Mouse (Mus musculus) 416B (cell line): ENCODE data around the gene Sdk2.

Source experiments
- DNase-seq: peaks from one replicate; pipeline ENCODE4 v3.0.0; 2011; ENCODE audit warnings: low read depth

Sdk2 gene

DNA sequence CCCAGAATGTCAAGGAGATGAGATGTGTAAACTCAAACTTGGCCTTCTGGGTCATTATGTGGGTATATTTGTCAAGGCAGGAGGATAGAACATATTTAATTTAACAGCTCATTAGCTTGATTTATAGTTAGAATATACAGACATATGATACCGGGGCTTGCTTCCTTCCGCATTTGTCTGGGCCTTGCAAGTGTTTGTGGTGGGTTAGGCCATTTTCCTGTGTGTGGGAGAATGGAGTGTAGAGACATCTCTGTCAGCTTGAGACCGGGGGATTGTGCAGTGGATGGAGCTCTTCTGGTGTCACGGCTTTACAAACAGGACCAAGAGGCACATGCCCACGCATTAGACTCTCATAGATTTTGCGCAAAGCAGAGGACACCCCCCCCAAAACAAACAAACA lies 235.2 kb downstream of the Sdk2 start:
- DNase-seq, result no peak

DNA sequence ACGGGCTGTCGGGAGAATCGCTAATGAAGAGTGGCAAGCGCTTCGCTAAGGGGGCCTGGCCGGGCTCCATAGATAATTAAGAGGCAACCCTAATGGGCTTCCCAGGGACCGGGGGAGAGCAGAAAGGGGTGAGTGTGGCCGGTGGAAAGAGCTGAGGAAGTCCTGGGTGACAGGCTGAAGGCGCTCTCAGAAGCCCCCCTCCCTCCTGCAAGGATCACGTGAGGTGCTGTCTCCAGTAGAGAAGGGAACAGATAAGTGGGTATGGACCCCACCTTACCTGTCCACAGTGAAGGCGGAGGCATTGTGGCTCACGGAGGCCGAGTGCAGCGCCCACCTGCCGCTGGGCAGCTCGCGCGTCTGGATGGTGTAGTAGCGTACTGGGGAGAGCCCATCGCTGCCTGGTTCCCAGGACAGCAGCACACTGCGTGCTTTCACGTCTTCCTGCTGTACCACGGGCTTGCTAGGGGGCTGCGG lies 238.7 kb downstream of the Sdk2 start:
- DNase-seq, result no peak

DNA sequence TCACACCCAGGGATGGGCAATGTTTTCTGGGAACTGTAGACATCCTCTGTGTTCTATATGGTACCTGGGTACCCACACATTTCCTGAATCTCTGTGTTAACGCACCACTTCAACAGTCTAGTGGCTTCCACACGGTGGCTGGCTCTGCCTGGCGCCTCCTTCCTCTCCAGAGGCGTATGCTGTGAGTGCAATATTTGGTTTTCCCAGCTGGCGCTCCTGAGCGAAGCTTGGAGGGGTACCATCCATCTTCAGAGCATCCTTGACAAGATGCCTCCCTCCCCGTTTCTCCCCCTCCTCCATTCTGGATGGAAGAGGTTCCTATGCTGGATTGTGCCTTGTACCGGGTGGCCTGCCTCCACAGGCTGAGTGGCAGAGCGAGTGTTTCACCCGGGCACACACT lies 246.8 kb downstream of the Sdk2 start:
- DNase-seq, result no peak

DNA sequence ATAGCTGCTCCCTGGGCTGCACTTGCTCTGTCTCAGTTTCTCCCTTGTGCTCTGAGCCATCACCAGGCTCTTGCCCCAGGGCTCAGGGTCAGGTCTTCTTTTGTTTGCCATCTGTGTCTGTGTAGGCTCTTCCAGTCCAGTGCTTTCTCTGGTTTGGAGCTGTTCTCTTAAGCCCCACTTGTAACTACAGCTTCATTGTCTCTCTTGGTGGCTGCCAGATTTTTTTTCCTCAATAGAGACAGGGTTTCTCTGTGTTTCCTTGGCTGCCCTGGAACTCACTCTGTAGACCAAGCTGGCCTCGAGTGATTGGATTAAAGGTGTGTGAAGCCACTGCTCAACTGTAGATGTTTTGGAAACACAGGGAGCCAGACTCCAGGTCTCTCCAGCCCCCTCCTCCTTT lies 247.8 kb downstream of the Sdk2 start:
- no peak for DNase-seq

DNA sequence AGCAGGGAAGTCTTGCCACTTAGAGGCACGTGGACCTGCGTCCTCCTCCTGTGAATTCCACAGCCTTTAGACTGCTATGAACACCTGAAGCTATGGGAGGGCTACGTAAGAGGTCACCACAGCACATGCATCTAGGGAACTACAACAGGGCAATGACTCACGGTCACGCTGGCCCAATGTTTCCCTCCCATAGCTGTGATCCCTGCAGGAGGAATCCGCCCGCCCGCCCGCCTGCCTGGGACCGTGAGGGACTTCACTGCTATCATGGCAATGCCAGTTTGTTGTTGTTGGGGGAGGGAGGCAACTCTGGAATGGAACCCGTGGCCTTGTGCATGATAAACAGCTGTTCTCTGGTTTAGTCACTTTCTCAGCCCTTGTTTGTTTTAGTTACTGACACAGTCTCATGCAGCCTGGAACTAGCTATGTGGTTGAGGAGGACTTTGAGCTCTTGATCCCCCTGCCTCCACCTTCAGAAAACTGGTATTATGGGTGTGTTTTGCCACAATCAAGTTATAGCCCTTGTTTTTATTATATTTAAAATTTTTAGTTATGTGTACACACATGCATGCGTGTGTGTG lies 249.8 kb downstream of the Sdk2 start:
- DNase-seq, result no peak

DNA sequence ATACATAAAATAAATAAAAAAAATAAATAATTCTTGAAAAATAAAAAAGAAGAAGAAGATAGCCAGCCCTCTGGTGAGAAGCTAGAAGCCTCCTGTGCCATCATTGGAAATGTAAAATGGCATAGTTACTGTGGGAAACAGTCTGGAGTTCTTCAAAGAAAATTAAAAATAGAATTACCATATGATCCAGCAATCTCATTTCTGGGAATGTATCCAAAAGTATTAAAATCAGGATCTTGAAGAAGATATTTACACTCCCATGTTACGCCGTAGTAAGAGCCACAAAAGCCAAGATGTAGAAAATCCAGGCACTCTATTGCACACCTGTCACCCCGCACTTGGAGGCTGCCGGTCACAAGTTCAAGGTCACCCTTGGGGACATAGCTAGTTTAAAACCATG lies 250.4 kb downstream of the Sdk2 start:
- DNase-seq, result no peak

DNA sequence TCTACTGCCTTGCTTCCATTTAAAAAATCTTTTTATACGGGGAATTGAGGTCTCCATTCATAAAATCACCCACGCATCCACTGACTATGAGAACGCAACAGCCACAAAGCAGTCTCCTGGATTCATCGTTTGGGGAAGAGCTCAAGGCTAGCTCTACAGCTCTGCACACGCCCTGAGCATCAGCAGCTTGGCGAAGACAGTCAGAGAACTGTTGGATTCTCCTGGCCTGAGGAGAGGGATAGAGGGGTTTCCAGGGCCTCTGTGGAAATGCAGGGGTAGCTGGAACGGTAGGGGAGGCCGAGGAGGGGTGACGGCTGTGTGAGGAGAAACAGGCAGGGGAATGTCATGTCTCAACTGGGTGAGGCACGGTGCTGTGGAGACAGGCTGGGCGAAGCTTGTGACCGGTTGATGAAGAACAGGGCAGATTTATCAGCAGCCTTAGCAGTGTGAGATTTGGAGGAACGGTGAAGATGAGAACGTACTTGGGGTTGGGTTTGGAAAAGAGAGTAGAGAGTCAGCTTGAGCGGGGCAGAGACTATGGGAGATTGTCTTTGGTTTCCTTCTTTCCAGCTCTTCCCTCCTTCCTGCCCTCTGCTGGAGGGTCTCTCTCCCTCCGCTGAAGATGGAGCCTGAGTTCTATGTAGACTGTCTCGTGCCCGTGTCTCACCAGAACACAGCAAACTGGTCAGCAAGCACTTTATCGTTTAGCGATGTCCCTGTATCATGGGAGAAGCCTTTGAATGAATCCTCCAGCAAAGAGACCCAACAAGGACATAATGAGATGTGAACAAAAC lies 255.1 kb downstream of the Sdk2 start:
- DNase-seq, result no peak

DNA sequence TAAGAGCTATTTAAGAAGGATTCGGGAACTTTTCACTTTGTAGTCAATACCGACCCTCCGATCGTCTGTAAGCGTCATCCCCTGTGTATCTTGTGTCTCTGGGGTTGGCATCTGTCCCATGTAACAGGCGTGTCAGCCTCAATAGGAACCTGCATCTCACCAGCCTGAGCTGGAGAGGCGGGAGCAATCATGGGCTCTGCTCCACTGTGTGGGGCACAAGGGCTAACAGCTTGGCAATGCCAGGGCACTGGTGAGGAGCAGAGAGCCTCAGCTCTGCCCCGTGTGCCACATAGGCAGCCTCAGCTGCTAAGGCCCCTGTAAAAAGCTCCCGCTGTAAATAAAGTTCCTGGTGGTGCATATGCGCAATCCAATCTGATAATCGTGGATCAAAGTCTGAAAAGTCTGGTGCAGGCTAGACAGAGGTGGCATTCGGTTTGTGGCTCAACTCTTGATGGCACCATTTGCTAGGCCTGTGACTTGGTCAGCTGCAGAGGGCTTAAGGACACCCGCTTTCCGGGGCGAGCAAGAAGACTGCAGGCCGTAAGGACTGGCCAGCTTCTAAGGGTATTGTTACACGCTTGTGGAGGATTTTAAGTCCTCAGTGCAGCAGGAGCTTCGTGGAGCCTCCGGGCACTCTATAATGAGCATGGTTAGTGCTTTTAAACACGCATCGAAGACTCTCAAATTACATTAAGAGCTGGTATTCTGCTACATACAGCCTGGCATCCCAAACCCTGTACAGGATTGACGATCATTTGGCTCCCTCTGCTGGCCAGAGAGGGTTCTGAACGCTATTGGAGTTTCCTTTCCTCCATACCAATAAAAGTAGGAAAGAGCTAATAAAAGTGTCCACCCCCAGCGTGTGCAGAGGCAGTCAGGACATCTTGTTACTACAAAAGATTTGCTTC lies 256.0 kb downstream of the Sdk2 start:
- peak; percentile 78 for DNase-seq

DNA sequence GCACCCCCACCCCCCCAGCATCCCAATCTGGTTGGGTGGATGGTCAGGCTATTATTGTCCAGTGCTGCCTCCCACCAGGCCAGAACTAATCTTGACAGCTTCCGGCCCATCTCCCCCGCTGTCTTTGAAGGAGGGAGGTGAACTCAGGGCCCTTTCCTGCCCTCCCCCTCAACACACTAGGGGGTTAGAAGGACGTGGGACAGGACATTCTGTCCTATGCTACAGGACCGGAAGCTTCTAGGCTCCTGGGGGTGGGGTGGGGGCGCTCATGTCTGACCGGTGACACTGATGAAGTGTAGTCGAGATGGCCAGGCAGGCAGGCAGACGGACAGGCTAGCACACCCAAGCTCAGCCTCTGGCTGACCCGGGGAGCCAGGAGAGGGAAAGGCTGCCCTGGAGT lies 259.8 kb downstream of the Sdk2 start:
- no peak for DNase-seq

DNA sequence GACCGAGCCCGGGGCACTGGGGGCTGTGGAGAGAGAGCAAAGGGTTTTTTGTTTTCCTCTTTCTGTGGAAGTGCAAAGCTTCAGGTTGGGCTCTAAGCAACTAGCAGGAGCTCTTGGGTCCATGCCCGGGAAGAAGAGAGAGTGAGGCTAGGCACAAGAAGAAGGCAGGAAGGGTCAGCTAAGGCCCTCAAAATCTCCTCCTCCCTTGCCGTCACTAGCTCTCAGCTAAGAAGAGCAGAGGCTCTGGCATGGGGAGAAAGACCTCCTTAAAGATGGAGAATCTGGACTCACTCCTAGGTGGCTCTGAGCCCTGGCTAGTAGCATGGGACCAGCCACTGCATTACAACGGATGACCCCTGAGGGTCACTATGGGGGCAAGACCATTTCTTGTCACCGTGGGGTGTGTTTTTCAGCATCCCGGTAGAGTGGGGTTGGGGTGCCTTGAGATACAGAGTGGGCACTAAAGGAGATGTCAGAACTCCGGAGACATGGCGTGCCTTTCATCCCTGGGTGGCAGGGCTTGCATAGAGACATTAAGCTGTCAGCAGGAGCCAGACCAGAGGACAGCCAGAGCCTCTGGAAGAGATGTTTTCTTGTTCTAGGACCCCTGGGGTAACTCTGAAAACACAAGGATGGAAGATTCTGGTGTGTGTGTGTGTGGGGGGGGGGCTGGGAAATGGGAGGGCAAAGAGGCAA lies 260.3 kb downstream of the Sdk2 start:
- no peak for DNase-seq

DNA sequence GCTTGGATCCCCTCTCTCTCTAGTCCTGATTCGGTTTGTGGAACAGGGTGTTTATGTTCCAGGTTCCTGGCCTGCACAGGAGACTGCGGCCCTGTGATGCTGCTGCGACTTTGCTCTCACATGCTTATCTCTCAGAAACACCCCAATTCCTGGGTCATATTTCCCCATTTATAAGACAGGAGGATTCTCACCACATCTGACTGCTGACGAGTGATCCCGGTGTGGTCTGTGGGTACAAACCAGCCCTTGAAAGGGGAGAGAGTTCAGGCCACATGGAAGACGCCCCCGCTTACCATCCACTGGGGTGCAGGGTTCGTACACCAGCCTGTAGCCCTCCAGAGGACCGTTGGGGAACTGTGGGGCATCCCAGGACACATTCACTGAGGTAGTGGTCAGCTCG lies 260.9 kb downstream of the Sdk2 start:
- peak; percentile 75 for DNase-seq

DNA sequence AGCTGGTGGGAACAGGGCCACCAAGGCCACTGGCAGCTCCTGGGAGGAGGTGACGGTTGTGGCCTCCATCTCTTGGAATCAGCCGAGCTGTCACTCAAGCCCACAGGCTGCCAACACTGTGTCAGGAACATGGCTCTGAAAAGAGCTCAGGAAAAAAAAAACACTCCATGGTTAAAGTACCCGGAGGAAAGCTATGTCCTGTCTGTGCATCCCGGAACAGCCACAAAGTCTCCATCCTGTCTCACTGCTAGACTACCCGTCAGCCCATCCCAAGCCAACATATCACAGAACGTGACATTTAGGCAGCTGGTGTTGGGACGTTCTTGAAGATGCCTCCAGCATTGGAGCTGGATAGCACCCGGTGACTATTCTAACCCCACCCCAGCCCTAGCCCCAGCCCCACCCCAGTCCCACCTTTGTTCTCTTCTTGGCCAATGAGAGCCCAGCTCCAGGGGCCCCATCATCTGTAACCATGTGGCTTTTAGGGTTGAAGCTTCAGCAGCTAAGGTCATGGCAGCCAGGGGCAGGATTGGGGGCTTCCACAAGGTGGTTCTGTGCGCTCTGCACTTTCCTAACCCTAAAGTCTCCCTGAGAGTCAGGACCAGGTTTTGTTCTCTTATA lies 263.4 kb downstream of the Sdk2 start:
- DNase-seq, result peak; percentile 53

DNA sequence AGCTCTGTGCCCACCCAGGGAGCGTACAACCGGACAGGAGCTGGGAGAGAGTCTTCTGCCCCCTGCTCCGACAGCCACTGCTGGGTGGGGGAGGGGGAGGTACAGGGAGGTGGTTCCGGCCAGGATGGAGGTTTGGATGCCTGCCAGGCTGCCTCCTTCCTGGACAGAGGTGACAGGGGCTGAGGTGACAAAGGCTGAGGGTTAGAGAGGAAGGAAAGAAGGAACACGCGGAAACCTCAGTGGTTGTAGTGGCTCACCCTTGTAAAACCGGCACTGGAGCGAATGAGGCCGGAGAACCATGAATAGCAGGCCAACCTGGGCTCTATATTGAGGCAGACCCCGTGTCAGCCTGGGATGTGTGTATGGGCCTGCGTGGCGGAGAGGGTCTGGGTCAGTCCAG lies 264.4 kb downstream of the Sdk2 start:
- DNase-seq, result peak; percentile 95

DNA sequence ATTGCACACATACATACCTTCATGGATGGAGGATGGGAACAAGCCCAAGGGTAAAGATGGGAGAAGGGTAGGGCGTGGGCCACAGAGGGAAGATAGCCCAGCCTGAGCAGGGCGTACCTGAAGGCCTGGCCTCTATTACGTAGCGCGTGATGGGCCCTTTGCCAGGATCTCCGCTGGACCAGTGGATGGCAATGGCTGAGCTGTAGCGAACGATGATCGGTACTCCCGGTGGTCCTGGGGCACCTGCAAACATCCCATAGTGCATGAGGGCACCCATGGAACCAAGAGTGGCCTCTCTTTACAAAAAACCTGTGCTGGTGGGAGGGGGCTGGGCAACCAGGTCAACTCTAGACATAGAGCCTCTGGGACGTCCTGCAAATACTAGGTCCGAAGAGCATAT lies 266.8 kb downstream of the Sdk2 start:
- DNase-seq, result no peak

DNA sequence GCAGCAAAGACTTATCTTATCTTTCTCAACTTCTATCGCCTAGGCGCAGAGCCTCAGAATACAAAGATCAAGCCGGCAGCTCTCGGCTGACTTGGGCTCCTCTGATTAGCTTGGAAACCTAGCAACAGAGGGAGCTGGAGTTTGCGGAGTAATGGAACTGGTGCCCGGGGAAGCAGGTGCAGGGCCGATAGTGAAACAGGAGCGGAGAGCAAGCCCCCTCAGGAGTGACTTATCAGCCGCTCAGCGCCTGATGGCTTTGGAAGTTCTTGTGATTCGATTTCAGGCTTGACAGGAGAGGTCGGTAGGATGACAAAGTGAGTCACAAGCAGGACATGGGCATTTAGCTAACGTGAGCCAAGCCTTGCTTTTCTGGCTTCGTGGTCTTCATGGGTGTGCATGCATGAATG lies 267.8 kb downstream of the Sdk2 start:
- no peak for DNase-seq

DNA sequence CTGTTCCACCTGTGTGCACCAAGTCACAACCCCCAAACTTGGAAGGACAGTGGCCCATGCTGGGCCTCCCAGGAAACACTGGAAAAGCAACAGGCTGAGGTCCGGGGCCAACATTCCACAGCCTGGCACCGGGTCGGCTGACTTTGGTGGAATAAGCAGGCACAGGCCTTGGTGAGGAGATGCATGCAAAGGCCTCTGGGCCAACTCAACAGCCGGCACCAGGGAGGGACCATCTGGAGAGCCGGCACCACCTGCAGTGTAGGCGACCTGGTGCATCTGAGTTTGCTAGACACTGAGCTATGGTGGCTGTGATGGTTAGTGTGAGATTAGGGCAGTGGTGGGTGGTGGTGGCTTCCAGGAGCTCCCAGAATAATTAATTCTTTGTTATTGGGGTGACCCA lies 268.8 kb downstream of the Sdk2 start:
- no peak for DNase-seq

DNA sequence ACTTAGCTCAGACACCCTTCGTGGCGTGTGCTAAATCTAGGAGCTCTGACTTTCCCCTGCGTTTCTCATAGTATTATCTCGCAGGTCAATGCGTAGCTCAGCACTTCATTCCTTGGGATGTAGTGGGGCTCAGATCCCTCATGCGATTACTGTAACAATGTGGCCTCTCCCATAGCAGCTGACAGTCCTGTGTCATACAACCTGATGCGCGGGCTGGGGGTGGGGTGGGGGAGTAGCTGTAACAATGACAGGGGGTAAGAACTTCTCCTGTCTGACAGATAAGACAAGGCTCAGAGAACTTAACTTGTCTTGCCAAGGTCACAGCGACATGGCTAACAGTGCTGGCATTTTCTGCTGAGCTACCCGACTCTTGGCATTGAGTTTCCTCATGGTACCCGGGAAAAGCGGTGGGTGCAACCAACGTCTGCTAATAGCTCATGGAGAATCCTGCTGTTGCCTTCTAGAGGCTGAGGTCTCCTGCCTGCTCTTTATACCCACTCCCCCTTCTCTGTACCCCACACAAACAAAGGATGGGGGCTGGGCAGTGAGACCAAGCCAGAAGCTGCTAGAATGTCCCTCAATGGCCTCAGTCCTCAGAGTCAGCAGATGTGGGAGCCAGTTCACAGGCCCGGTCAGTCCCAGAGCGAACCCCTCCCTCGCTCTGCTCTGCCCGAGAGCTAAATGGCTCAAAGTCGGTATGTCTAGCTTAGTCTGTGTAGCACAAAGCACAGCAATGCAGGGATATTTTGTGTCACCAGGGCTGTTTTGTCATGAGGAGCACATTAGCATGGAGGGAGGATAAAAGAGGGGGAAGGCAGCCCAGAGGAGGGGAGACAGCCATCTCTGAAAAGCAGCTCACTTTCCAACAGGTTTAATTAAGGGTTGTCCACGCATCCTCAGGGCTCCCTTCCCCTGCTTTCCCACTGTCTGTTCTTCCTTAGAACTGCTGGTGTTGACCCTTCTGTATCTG lies 269.5 kb downstream of the Sdk2 start:
- DNase-seq, result no peak

DNA sequence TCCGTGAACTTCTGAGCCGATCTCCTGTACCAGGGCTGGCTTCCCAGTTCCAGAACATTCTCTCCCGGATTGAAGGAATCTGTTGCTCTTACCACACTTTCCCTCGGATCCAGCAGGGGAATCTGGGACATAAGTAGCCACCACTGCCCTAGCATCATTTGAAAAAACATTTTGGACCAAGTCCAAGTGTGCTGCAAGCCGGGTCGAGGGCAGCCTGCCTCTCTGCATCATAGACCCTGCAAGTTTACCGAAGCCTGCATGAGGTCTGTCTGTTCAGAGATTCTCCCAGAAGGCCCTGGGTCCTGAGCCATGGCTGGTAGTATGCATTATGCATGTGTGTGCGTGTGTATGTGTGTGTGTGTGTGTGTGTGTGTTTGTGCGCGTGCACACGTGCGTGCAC lies 271.0 kb downstream of the Sdk2 start:
- DNase-seq, result no peak

DNA sequence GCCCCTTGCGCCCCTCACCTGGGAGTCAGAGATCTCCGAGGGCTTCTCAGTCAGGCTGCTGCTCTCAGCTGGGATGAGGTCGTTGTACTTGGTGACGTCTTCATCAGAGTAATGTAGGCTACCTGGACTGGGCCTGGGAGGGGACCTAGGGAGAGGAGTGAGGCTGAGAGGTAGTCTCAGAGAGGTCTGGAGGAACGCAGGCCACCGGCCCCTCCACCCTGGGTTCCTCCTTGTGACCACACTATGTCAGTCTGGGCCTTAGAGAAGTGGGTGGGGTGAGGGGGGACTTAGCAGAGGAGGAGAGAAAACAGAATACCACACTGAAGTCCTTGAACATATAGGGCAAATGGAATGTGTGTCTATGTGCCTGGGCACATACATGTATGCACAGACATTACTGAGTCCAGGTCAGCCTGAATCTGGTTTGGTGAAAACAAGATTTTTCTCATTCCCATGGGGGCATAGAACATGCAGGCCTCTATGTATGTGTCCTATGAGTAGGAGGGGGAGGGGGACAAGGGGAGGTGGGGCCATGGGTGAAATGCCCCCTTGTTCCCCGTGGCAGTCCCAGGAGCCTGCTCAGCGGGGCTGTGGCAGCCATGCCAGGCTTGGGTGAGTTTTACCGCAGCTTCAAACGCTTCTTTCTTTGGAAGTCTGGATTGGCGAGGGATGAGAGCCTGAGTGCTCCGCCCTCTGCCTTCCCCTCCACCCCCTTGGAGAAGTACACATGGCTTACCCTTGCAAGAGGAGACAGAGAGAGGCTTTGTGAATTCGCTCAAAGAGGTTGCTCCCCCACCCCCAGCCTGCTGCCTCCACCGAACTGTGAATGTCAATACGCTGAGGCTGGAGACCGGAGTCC lies 275.3 kb downstream of the Sdk2 start:
- DNase-seq, result no peak

DNA sequence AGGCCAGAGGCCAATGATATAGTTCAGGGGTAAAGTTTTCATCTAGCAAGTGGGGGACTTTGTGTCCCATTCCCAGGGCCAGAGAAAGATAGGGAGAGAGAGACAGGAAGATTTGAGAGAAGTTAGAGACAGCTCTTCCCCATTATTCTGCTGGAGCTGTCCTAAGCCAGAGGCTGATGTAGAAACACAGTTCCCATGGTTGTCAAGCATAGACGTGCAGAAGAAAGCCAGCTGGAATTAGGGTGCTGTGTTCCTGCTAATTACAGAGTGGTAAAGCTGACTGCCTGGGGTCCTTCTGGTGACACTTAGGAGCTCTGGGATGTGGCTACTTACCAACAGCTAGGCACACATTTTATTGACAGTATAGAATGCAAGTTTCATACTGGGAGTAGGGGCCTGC lies 277.7 kb downstream of the Sdk2 start:
- DNase-seq, result no peak
